Mouse (Mus musculus) layer of hippocampus, adult 11-12 months (tissue): Measurements from ENCODE around the gene Lrwd1.

ENCODE experiments used
- DNase-seq: peaks from one replicate; pipeline ENCODE4 v3.0.0; 2022; ENCODE audit warnings: low spot score

Lrwd1 gene

GRCm38 (mm10) chr5:136091927-136092326 is 43.9 kb downstream of the Lrwd1 start:
- no peak for DNase-seq

- DNase-seq = no peak
Measured at GRCm38 (mm10) chr5:136088821-136089575, 46.9 kb downstream of the Lrwd1 start.

GRCm38 (mm10) chr5:136086290-136086689 is 49.6 kb downstream of the Lrwd1 start:
- peak; percentile 20 for DNase-seq

- DNase-seq = no peak
Measured at GRCm38 (mm10) chr5:136084891-136085651, 50.8 kb downstream of the Lrwd1 start.

- no peak for DNase-seq
Measured at GRCm38 (mm10) chr5:136084144-136084881, 51.6 kb downstream of the Lrwd1 start.

- DNase-seq = peak; percentile 95
Measured at GRCm38 (mm10) chr5:136083669-136084107, 52.2 kb downstream of the Lrwd1 start, which contains the start of gene Rasa4. Gene Rasa4, plus strand, starts transcription at chr5:136083916.

GRCm38 (mm10) chr5:136082345-136082744 is 53.5 kb downstream of the Lrwd1 start:
- no peak for DNase-seq

- DNase-seq = no peak
Measured at GRCm38 (mm10) chr5:136078136-136078535, 57.7 kb downstream of the Lrwd1 start.

- DNase-seq = no peak
Measured at GRCm38 (mm10) chr5:136077001-136077550, 58.8 kb downstream of the Lrwd1 start.

GRCm38 (mm10) chr5:136076284-136076683 is 59.6 kb downstream of the Lrwd1 start:
- DNase-seq = no peak

GRCm38 (mm10) chr5:136075076-136075475 is 60.8 kb downstream of the Lrwd1 start:
- DNase-seq = no peak

GRCm38 (mm10) chr5:136073526-136073925 is 62.3 kb downstream of the Lrwd1 start:
- no peak for DNase-seq

GRCm38 (mm10) chr5:136073051-136073450 is 62.8 kb downstream of the Lrwd1 start:
- no peak for DNase-seq
